Mouse (Mus musculus): ENCODE data around the gene Csnk2a2.

Gene Csnk2a2

DNA sequence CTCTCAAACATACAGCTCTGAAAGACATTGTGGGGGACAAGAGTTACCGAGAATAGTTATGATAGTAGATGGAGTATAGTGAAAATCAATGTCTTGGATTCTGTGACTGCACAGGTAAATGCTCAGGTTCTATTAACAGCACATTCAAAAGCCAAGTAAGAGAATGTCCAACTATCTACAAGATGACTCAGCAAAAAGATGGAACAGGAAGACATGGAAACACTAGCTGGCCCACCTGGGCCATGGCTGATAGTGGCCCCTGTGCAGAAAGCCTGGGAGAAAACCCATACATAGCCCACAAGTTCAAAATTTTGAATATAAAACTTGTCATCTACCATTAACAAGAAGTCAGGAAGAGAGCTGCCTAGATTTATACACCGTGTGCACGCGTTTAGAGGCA lies 19.8 kb downstream of the Csnk2a2 start:
- DNase-seq = no peak

DNA sequence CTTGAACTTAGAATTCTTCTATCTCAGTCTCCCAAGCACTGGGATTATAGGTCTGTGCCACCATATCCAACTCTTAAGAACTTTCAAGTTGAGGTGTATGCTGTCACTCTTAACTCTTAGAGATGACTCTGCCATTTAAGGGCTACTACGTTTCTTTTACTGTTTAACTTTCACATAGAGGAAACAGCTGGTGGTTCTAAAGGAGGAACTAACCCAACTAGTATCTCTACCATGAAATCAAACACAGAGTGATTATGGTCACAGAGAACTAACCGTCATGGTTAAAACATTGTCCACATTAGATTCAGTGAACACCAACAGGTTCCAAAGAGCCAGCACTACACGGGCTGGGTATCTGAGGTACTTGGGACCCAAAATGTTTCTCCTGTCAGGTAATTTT lies 20.8 kb downstream of the Csnk2a2 start:
- DNase-seq = no peak

DNA sequence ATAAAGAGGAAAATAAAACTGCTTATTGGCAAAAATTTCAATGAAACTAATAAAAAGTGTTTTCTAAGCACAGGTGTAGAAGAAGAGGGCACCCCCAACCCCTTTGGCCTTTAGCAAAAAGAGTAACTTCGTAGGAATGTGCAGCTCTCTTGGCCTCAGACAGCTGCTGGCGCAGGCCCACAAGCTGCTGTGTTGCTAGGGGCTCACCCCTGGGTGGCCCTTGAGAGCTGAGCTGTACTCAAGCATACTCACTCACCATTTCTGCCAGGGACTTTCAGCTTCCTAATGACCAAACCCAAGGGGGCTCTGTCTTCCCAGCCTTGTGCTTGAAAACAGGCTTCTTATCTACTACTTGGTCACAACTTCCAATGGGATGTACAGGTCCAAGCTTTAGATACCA lies 23.3 kb downstream of the Csnk2a2 start:
- no peak for DNase-seq

DNA sequence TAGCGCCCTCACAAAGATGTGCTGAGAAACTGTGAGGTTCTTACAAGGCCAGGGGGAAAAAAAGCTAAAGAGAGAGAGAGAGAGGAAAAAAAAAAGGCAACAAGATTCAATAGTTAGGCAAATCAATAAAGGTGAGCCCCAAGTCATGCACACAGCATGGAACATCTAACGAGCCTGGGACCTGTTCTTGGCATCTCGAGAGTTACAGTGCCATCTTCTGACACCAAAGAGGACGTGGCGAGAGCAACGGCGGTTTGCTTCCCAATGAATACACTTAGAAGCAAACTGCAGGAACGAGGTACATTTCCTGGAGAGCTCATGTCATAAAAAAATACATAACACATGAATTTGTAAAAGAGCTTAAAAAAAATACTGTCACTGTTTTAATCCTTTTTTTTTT lies 37.3 kb downstream of the Csnk2a2 start:
- DNase-seq = no peak

DNA sequence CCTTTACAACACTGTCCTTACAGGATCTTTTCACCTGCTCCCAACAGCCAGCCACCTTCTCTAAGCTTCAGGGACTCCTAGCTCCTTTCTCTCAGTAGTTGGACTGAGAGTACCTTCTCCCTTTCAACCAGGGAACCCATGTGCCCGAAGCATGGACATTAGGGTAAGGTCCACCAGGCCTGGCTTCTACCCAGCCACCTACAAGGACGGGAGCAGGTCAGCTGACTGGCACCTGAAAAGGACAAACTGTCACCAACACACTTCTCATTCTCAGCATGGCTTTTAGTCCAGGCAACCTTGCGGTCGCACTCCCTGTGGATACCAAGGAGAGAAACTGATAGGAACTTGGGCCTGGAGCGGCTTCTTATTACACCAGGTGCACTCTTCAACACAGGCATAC lies 39.6 kb downstream of the Csnk2a2 start:
- DNase-seq = no peak

DNA sequence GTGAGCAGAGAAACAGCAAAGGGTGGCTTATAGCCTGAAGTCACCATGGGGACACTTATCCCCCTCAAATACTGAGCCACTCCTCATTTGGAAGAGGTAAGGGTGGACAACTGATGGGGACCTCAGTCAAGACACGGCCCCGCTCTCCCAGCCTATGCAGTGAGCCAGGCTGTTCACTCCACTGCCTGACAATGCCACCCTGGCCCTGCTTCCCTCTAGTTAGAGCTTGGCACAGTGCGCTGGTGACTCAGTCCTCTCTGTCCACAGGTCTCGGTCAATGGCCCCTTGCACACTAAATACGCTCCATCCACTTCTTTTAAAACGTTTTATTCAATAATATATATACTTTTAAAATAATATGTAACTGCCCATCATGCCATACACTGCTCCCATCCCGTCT lies 42.2 kb downstream of the Csnk2a2 start:
- DNase-seq = no peak

DNA sequence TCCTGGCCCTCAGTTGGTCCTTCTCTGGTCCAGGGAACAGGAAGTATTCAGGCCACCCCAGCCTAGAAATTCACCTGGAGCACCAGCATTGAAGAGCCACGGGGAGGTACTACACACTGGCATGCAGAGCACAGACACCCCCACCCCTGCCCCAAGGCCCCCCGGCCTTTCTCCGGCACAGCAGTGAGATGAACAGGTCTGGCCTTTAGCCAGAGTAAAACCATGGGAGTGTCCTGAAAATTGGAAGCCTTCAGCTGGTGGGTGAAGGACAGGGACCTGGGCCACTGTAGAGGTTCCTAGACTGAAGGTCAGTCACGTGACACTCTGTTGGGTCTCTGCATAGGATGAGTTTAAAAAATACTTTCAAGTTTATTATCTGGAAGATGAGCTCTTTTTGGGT lies 44.8 kb downstream of the Csnk2a2 start:
- DNase-seq = no peak

DNA sequence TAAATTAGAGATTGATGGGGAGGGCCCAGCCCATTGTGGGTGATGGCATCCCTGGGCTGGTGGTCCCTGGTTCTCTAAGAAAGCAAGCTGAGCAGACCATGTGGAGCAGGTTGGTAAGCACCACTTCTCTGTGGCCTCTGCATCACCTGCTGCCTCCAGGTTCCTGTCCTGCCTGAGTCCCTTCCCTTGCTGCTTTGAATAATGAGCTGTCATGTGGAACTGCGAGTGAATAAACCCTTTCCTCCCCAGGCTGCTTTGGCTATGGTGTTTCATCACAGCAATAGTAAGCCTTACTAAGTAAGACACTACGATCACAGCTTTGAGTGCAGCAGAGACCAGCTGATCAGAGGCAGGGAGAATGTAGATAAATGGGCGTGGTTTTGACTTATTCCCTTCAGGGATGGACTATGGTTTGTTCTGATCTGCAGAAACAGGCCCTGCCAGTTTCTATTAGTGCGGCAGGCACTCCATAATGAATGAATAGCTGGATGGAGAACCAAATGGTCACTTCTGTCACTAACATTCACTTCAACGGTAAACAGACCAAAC lies 48.3 kb downstream of the Csnk2a2 start:
- DNase-seq = no peak

DNA sequence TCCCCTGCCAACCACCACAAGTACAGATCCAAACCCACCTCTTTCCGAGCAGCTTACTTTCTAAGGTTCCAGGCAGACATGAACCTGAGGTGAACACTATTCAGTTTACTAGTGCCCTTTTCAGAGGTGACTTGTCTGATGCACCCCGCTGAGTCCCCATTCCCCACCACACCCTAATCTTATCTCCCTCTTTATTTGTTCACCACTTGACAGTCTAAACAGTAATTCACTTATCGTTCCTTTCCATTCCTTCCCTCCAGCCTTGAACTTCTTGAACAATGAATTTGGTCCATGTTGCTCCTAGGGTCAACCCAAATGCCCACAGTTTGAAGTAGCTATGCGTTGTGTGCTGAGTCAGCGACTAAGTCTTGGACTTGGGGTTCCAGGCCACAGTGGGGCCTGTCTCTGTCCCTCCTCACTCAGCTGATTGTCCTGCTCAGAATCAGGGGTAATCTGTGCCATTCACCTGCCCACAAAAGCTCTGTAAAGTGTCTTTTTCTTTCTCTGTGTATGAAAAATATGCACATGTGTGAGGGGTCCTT lies 49.6 kb downstream of the Csnk2a2 start:
- no peak for DNase-seq

DNA sequence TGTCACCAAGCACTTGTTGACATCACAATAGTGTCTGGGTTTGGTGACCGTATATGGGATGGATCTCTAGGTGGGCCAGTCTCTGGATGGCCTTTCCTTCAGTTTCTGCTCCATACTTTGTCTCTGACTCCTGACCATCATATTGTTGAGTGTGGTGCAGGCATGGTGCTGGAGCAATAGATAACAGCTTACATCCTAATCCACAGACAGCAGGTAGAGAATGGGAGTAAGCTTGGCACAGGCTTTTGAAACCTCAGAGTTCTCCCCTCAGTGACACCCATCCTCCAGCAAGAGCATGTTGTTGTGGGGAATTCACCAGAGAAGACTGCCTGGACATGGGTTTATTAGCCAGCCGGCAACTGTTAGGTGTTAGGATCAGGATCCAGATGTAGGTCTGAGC lies 50.4 kb downstream of the Csnk2a2 start:
- DNase-seq = no peak

DNA sequence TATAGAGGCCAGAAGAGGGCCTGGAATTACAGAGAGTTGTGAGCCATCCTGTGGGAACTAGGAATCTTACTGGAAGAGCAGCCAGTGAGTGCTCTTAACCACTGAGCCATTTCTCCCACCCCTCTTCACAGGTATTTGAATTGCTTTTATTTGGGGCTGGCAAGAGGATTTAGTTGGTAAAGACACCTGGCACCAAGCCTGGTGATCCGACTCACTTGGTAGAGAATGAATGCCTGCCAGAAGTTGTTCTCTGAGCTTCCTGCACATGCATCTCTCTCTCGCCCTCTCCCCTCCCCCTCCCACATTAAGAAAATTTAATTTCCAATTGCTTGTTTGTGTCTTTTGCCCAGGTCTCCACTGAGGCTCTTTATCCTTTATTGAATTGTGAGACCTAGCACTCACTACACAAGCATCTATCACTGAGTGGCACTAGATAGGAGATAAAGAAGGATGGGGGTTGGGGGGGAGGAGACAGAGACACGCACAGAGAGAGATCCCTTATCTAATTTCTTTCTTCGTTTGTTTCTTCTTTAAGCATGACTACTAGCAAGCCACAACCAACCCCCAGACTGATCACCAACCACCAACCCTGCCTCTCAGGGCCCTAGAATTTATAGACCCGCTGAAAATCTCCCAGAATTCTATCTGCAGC lies 52.4 kb downstream of the Csnk2a2 start:
- DNase-seq = no peak

DNA sequence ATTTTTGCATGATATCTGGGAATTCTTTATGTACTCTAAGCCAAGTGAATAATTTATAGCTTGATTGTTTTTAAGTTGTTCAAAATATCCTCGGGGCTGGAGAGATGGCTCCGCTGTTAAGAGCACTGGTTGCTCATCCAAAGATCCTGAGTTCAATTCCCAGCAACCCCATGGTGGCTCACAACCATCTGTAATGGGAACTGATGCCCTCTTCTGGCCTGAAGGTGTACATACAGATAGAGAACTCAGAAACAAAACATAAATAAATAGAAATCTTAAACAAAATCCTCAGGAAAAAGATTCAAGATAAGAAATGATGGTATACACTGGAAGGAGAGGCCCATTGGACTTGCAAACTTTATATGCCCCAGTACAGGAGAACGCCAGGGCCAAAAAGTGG lies 53.9 kb downstream of the Csnk2a2 start:
- no peak for DNase-seq

DNA sequence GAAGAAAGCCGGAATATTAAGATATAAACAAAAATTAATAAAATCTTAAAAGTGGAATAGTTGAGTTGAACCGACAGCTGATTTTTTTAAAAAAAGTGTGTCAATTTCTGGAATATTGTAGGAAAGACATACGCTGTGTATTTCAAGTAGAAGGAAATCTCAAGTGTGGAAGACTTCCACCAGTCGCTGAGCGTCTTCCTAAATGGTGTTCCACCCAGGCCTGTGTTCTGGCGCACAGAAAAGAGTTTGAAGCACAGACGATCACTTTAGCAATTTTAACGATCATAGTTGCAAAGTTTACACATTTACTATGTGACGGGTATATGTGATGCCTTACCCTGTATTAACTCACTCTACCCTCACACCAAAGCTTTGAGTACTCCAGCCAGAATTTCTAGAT lies 54.4 kb downstream of the Csnk2a2 start:
- no peak for DNase-seq

DNA sequence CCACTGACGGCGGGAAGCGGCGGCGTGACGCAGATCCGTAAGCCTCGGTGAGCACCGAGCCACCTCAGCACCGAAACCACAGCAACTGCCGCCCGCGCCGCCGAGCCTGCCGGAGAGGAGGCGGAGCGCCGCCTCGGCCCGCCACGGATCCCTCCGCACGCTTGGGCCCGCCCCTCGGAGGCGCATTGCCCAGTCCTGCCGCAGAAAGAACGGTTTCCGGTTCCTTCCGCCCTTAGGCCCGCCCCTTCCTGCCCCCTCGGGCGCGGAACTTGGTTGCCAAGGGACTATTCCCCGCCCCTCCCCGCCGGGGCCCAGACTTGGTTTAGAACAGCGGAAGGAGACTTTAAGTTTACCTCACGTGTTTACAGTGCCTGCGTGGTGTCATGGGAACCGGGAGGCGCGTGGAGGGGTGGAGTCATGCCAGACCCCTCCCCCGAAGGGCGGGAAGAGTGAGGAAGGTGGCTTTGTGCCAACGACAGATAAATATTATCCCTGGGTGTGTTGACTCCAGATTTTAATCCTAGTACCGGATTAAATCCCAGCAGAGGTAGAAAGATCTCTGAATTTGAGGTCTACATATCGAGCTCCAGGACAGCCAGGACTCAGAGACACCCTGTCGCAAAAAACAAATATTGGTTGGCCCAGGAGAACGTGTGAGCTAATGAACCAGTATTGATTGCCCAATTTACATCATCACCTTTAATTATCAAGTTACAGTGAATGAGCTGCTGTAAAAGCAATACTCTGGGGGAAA lies 55.0 kb downstream of the Csnk2a2 start, which contains the start of gene Cfap20:
TSS of gene Cfap20 (minus strand) at position 184 of the 754 bp plus-strand sequence.
- DNase-seq = peak; percentile 99 to 100

DNA sequence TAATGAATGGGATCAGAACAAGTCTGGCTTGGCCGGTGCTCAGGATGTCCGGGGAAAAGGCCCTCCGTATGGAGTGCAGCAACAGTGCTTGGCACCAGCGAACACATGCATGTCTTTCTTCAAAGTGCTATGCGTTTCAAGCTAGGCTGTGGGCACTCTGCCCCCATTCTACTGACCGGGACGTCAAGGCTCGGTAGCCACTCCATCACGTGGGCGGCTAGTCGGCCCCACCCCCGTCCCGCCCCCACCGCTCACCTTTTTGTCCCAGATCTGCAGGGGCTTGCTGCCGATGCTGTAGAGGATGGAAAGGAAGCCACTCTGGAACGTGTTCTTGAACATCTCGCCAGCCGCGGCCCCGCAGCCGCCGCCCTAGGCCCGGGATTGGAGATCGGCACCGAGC lies 55.6 kb downstream of the Csnk2a2 start:
- peak in 1 of 2 experiments; percentile 43 for DNase-seq

DNA sequence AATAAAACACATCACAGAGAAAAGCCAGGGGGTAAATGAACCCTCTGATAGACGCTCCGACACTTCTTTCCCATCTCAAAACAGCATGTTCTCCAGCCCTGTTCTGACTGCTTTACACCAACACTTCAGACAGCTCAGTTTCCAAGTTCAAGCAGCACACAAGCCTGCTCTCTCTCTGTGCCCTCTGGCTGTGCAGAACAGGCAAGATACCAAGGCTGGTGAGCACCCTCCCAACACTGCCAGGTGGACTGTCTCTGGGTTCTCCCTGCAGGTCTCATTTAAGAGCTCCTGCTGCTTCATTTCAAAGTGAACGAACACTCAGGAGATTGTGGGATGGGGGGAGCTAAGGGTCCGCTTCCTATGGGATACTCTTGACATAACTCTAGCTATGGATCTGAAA lies 56.7 kb downstream of the Csnk2a2 start:
- DNase-seq = no peak

DNA sequence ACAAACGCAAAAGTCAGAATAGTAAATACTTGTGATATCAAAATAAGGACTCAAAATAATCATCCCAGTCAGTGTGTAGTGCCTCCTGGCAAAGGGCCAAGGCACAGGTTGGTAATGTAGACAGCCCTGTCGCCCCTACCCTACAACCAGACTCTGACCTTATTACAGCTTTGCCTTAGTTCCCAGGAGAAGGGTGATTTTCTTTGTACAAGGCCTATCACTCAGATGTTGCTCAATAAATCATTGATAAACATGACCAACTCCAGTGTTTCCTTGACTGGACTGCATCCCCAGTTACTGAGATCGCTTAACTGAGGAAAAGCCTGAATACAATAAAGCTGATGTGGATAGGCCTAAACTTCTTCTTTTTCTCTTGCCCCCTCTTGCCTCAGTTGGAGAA lies 57.4 kb downstream of the Csnk2a2 start:
- no peak for DNase-seq

DNA sequence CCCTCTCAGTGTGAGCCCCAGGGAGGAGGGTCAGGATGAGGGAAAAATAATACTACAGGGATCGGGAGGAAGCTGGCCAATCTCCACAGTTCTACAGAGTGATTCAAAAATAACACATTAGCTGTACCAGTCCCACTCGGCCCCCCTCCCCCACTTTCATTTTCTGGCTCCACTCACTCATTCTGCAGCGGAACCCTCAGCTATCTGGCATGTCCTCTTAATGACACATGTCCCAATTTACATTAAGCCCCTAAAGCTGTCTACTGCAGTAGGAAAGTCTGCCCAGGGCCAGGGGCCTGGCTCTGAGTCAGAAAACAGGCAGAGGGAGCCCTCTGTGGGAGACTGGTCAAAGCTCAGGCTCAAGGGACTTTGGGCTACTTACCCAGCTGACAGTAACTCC lies 59.9 kb downstream of the Csnk2a2 start:
- peak; percentile 34 to 46 for DNase-seq

DNA sequence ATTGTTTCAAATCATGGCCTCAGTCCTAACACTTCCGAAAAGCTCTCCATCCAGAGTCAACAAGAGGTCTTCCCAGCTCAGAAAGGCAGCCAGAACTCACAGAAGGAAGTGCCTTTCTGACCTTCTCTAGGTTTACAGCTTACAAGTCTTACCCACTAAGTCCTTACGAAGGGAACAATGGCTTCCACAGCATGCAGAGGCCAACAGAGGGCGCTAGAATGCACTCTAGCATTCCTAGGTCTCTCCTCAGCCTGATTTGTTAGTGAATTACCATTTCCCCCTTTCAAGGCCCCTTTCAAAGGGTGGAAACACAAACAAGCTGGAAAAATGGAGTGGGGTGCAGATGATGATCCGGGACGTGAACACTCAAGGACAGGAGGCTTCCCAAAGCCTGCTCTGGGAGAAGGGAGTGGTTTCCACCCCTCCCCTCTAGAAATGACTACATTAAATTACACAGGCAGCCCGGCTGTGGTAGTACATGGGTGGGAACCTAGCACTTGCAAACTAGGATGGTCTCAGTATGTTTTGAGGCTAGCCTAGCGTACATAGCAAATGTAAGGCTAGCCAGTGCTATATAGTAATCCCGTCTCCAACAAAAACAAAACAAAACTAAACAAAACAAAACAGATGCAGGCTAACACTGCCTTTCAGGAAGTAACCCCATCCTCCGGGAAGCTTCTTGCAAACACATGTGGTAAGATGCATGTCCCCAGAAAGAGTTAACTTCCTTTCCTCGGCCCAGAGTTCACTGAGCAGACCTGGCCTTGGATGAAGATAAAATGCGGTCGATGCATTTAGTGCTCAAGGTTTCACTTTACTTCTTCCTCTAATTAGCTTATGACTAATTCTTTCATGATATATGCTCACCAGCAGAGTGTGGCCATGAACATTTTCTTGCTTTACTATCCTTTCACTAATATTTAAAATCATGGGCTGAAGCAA lies 62.0 kb downstream of the Csnk2a2 start:
- DNase-seq = peak; percentile 82 to 89

DNA sequence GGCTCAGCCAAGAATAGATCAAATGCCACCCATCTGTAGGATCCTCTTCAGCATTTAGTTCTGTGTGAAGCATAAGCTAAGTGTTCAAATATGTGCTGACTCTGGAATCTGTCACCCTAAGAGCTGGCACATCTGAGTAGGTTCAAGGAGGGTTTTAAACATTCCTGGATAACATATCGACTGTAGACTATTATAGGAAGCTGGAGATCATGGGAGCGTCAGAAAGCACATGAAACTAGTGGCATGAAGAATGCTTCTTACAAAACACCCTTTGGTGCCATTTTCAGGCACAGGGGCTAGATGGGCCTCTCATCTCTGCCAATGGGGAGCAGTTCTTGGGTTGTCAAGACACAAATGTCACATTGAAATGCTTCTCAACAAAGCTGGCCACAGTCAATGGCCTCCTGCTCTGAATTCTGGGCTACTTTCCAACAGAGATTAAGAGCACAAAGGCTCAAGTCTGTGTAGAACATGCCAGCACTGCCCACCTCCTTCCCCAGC lies 63.0 kb downstream of the Csnk2a2 start:
- peak in 1 of 2 experiments; percentile 58 for DNase-seq

DNA sequence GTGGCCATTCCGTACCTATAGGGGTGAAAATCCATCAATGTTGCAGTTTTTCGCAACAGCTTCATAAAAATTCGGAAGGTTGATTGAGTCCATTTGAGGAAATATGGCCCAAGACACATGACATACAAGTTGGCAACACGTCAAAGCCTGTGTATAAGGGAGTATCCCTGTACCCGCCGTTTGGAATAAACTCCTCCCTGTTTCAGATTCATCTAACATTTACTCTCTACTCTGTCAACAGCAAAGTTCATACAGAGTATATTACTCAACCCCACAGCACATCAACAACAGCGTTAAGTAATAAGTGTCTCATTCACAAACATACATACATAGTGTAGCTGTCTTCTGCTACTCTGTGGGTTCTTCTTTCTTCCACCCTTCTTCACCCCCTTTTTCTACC lies 65.2 kb downstream of the Csnk2a2 start:
- peak in 1 of 2 experiments; percentile 43 for DNase-seq

DNA sequence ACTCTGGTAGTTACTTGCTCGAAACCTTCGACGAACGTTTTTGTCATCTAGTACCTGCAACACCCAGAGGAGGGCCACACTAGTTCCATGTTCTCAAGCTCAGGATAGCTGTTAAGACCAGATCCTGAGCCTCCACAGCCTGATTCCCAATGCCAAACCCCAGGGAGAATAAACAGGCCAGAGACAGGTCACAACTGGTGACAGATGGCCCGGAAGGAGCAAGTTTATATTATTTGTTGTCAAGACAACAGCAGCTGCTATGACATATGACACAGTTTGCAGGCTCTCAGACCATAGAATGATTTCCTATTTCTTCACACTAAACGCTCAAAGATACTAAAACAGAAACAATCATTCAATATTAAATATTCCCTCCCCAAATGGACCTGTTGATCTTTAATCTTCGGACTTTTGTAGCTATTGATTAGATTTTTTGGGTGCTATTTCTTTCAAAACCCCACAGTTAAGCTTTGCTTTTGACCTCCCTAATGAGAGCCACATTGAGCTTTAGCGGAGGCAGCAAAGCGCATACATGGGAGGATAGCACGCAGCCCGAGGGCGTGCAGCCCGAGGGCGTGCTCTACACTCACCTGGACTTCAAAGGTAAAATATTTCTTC lies 67.5 kb downstream of the Csnk2a2 start:
- DNase-seq = no peak

All from lung, adult 18-20 months (tissue).